Mouse (Mus musculus) ovary, postnatal 10 days (tissue): ENCODE measurements at regions not wholly inside any gene's neighbourhood (a gene's known extent, or its start where the extent isn't known, plus 50 kb on each side); places are given as distances from the start of the nearest gene placed in this dataset.

ENCODE experiments used
- DNase-seq: peaks from one replicate; pipeline ENCODE4 v3.0.0; 2022; ENCODE audit warnings: low spot score

DNA sequence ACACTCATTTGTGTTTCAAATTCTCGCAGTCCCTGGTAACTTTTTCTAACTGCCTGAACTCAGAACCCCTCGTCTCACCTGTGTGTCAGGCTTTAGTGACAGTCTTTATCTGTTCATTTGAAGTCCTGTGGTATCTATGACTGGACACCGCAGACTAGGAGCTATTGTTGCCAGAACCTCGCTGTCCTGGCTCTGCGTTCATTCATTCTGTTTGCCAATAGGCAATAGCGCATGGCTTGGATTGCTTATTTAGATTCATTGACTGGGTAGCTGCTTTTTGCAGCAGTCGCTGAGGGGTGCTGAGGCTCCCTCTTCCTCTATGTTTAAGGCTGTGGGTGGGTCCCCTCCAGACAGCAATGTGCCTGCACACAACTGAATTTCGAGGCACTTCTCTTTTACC, 144.6 kb upstream of the Cops8 start:
- DNase-seq = no peak

DNA sequence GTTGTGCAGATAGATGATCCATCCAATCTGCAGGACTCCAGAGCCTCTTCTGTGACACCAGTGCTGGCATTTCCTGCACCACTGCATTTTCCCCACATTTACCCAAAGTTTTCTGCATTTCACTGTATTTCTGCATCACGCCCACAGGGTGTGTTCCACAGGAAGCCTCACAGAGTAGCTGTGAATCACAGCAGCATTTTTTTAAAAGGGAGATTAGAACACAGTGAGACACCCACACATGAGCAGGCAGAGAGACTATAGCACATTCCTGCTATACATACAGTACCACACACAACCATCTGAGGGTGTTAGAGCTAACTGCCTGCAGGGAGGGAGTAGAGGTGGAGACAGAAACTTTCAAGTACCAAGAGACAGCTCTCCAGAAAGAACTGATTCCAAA, 141.1 kb upstream of the Cops8 start:
- no peak for DNase-seq

DNA sequence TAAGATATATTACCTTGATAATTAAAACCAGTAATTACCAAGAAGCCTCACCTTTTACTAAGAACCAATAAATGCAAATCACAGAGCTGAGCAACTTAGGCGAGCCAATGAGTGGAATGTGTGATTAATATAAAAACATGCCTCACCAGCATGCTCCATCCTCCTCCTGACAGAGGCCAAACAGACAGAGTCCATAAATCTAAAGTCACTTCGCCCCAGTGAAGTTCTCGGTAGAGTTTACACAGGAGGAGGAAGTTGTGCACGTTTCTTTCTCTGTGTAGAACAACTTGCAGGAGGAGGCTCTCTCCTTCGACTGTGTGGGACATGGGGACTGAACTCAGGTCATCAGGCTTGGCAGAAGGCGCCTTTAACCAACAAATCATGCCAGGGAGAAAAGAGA, 139.5 kb upstream of the Cops8 start:
- no peak for DNase-seq

- DNase-seq = no peak
Measured at GRCm38 (mm10) chr1:90467646-90468045, 135.1 kb upstream of the Cops8 start.

DNA sequence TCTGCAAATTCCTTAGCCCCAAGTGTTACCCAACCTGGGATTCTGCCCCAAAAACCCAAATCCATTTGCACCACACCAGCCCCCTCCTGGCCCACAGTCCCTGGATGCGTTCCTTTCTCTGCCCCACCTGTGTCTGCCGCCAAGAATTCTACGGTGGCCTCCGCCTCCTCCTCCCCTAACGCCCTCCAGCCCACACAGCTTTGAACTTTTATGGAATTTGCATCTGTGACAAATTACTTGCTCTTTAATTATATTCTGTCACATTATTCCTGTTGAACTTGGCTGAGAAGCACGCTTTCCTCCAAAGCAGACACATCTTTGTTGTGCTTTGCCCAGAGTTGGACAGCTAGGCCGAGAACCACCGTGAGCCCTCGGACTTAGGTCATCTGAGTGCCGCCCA, 131.8 kb upstream of the Cops8 start:
- DNase-seq = no peak

GRCm38 (mm10) chr1:90471806-90472205, 131.0 kb upstream of the Cops8 start:
- DNase-seq = no peak

GRCm38 (mm10) chr1:90475060-90475813, 127.5 kb upstream of the Cops8 start:
- no peak for DNase-seq

DNA sequence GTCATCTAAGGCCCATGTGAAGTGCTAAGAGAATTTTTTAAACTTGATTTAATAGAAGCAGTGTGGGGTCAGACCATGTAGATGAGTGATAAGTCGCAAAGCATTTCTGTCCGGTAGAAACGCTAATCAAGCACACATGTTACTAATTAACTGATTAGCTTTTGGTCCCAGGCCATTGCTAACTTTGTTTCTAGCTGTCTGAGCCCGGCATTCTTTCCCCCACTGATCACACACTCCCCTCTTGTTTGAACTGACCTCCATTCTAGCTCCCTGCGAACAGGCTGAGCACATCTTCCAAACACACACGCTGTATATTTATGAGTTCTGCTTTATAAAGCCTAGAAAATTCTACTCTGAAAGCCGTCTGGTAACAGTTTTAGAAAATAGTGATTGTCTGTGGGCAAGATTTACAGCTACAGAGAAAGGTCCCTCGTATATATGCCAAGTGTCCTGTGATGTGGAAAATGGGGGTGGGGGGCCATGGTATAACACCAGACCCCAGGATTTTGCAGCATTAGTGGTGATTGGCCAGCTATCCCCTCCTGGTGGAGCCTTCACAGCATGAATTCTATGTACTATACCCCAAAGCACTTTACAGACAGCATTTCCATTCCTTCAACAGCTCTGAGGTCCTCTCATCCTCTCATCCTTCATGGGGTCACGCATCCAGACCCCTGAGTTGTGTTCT, 126.1 kb upstream of the Cops8 start:
- no peak for DNase-seq

- DNase-seq = no peak
Measured at GRCm38 (mm10) chr1:90478839-90479238, 123.9 kb upstream of the Cops8 start.

DNA sequence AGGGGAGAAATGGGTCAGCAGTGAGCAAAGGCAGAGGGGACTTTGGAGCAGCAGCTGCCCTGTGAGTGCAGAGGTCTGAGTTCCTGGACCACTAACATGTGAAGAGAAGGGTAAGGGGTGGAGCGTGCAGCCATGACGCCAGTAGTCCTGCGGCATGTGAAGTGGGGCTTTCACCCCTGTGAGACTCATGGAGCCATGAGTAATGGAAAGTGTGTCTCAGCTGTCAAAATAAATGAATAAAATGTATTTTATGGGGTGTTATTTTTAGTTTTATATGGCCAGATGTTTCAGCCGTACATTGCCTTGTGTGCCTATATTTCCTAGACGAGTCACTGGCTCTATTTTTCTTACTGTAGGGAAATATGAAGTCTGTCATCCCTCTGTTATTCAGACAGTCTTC, 121.5 kb upstream of the Cops8 start:
- no peak for DNase-seq

DNA sequence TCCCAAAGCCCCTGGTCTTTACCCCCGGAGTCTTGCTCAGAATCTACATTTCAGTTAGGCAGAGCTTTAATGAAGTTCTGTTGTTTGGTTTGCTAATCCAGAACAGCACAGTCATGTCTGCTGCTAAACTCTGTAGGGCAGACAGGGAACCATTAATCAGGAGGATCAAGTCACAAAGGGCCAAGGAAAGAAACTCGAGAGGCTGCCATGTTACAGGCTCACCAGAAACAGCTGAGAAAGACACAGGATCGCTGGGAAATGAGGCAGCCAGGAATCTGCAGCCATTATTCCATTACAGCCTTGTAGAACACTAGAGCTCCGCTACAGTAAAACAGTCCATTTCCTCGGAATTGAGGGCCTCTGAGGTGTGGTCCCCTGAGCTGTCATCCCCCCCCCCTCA, 121.1 kb upstream of the Cops8 start:
- DNase-seq = no peak

DNA sequence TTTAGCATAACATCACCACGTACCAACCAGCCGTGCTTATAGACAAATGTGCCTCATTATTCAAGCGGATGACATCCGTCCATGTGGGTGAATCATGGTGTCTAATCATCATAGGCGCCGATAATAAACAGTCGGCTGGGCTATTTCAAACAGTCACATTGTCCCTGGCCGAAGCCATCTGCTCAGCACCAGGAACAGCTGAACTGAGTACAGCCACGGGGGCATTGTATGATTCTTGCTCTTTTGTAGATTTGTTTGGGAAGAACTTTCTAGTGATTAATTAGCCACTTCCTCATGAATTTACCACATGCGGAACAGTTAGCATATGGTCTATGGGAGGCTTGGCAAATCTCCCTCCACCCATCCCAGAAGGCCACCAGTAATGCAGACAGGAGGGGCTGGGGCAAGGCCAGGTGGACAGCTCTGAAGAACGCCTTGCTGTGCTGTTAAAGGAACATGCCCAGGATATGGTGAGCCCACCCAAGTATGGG, 116.4 kb upstream of the Cops8 start:
- no peak for DNase-seq

- DNase-seq = no peak
Measured at GRCm38 (mm10) chr1:90487886-90488285, 114.9 kb upstream of the Cops8 start.

- no peak for DNase-seq
Measured at GRCm38 (mm10) chr1:90488991-90489390, 113.8 kb upstream of the Cops8 start.

DNA sequence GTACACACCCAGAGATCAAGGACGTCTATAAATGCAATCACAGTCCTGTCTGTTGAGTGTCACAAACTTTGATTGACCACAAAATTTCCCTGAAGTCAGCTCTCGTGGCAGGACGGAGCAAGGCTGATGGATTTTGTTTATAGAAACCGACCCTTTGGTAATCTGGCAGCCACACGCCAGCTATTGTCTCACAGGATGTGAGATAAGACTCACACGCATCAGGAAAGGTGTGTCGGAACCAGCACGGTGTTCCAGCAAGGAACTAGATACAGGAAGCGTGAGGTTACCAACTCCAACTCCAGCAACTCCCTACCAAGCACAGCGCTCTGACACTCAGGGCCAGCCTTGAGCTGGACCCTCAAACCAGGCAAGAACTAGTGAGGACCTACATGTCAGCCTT, 112.4 kb upstream of the Cops8 start:
- DNase-seq = no peak

DNA sequence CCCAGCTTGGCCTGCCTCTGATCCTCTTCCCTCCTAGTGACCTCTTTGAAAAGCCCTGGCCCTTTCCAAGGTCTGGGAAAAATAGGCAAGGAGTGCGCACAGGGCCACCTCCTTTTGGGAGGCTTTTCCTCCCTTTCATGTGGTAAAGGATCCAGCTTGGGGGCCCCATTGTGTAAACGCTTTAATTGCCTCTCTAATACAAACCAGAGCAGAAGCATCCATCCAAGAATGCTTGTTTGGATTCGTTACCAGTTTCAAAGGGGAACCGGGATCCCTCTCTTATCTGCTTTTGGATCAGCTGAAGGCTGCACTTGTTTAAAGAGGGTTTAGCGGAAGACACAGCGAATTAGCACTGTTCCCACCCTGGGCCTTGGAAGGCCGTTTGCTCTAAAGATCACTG, 109.3 kb upstream of the Cops8 start:
- DNase-seq = no peak

- no peak for DNase-seq
Measured at GRCm38 (mm10) chr1:90495174-90495573, 107.6 kb upstream of the Cops8 start.

GRCm38 (mm10) chr1:90497568-90497967, 105.2 kb upstream of the Cops8 start:
- no peak for DNase-seq

GRCm38 (mm10) chr1:90501373-90501772, 101.4 kb upstream of the Cops8 start:
- no peak for DNase-seq

- no peak for DNase-seq
Measured at GRCm38 (mm10) chr1:90502371-90502770, 100.4 kb upstream of the Cops8 start.

- no peak for DNase-seq
Measured at GRCm38 (mm10) chr1:90502771-90503540, 99.8 kb upstream of the Cops8 start.

- DNase-seq = no peak
Measured at GRCm38 (mm10) chr1:90504583-90505080, 98.1 kb upstream of the Cops8 start.

- DNase-seq = no peak
Measured at GRCm38 (mm10) chr1:90505599-90505998, 97.2 kb upstream of the Cops8 start.
